Mouse (Mus musculus): ENCODE measurements around the gene Prss22.

DNA sequence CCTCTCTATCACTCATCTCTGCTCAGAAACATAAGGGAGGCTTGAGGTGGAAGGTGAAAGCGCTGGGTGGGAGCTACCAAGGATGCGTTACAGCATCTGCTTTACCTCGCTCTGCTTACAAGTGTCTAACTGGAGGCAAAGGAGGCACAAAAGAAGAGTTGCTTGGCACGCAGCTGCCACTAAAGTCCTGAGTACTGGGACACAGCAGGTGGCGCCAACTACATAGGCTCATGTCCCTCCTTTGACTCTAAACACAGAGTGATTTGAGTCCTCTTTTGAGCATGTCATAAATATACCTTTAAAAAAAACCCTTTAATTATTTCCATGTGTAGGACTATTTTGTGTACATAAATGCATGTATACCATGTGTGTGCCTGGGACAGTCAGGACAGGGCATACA is 11.7 kb upstream of the Prss22 start:
- TF ChIP-seq CTCF (IDR thresholded peaks at IDR 0.05) = peak; percentile 33; the same call in 1 of the 2 replicates
- no peak for TF ChIP-seq EP300 (IDR thresholded peaks at IDR 0.05; ENCODE audit: insufficient read depth, low read depth, low read length)

Measured in heart, adult 2 months (tissue).